Mouse (Mus musculus): ENCODE measurements around the gene Mrgprg.

The Mrgprg gene

GRCm38 (mm10) chr7:143755357-143756124 lies 11.3 kb downstream of the Mrgprg start:
- DNase-seq (ENCODE audit: low spot score in 2 of 2), result no peak

DNA sequence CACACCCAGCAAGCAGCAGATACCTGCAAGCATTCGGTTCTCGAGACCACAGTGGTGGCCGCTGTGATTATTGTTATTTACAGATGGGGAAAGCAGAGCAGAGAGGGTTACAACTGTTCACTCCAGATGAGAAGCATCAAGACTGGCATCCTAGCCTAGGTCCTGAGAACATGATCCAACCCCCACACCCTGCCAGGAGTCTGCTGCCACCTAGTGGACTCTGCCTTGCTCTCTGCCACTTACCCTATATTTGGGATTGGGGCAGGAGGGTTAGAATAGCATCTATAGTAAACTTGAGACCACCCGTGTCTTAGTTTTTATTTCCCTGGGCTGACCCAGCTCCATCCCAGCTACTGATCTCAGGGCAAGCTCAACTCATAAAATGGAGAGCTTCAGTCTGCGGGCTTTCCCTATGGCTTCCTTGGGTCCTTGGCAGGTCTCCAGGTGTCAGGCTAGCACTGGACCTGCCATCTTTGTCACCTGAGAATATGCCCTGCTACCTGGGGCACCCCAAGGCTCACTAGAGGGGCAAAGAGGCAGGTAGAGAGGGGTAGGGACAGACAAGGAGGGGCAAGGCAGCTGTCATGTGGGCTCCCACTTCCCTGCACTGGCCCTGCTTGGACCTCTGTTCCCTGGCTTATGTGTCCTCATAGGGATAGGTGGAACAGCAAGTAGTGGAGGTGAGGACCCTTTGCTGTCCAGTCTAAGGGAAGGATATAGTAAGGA lies 12.6 kb downstream of the Mrgprg start:
- no peak for DNase-seq (ENCODE audit: low spot score in 2 of 2)

- no peak for DNase-seq (ENCODE audit: low spot score in 2 of 2)
Measured at GRCm38 (mm10) chr7:143752606-143753005, 14.2 kb downstream of the Mrgprg start.

GRCm38 (mm10) chr7:143752056-143752455 lies 14.7 kb downstream of the Mrgprg start:
- no peak for DNase-seq (ENCODE audit: low spot score in 2 of 2)

DNA sequence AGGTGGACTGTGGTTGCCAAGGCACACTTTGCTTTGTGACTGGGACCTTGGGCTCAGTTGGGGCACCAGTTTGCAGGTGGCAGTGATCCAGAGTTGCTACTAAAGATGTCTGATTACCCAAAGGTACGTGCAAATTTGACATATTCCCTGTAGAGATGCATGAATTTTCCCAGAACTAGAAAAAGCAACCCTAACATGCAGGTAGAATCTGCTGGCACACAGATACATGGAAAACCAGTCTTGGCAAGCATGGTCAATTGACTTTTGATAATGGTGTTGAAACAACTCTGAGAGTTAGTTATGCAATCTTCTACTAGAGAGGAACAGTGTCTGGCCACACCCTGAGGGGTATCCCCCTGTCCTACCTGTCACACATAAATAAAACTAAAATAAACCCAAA lies 15.4 kb downstream of the Mrgprg start:
- DNase-seq (ENCODE audit: low spot score in 2 of 2), result no peak

GRCm38 (mm10) chr7:143749045-143749444 lies 17.7 kb downstream of the Mrgprg start:
- DNase-seq (ENCODE audit: low spot score in 2 of 2), result no peak

DNA sequence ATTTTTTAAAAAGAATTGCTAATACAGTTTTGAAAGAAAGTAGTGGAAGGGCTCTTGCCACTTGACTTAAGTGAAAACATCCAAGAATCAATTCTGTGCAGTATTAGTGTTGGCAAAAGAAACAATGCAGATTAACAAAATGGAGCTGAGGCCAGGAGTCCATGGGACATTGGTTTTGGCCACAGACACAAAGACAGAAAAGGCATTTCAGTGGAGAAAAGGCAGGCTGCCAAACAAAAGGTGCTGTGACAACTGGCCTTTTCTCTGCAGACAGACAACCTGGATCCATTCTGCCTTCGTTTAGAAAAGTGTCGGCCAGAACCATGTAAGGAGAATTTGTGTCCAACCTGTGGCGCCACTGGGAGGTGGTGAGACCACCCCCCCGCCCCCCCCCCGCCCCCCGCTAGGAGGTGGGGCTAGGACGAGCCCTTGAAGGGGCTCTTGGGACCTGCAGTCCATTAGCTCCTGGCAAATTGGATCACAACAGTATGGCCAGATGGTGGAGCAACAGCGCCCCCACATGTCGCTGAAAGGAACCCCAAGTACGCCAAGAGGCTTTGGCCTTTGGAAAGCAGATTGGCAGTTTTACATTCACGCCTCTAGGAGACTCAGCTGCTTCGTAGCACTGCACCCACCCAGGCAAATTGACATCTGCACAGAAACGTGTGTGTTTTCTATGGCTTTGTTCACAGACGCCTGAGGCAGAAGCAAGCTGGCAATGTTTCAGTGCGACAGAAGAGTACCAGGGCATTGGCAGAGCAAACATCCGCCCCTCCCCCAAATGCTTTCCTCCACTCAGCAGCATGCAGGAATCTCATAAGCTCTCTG lies 18.5 kb downstream of the Mrgprg start:
- DNase-seq (ENCODE audit: low spot score in 2 of 2), result peak; percentile 85 to 89

DNA sequence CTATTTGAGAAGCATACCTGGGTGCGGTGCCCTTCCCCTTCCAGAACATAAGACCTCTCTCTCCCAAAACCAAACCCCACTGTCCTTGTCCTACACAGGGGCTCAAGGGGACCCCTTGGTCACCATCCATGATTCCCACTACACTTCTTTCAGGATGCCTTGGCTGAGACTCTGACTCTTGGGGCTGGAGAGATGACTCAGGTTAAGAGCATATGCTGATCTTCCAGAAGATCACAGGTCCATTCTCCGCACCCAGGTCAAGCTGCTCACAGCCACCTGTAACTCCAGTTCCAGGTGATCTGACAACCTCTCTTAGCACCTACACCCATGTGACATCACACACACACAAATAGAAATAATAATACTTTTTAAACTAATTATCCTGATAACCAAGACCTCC lies 26.1 kb downstream of the Mrgprg start:
- DNase-seq (ENCODE audit: low spot score in 2 of 2), result no peak

DNA sequence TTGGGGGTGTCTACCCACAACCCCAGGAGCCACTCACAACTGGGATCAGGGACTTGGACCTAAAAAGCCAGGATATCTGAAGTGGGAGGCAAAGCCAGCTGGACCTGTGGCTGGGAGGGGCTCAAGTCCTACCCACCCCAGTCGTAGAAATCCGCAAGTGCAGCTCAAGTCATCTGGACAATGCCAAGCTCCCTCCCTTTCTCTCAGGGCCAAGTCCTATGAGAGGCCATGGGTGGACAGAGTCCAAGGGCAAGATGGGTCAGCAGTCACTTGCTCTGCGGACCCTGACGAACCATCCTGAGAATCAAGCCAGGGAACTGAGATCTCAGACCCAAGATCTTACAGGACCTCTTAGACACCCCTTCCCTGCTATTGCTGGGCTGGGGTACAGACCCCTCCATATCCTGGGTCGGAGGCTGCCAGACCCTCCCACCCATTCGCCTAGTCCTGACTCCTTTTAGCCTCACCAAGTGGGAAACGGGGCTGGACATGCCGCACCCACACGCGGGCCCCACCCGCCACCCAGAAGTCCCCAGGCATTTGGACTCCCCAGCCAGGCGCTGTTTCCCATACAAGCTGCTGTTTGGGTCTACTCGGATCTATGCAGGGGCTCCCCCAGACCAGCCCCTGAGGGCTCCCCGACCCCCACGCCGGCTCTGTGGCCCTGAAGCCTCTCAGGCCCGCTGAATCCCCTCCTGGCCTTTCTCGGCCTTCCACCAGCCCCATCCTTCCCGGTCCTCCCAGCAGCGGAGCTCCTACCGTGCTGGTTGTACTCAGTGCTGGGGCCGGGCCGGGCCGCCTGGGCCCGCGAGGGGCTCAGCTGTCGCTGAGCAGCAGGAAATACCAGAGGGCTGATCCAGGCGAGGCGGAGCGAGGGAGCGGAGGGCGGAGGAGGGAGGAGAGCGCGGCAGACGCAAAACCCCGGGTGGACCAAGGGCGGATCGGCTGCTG lies 27.0 kb downstream of the Mrgprg start:
- DNase-seq (ENCODE audit: low spot score in 2 of 2), result peak; percentile 54 to 55

DNA sequence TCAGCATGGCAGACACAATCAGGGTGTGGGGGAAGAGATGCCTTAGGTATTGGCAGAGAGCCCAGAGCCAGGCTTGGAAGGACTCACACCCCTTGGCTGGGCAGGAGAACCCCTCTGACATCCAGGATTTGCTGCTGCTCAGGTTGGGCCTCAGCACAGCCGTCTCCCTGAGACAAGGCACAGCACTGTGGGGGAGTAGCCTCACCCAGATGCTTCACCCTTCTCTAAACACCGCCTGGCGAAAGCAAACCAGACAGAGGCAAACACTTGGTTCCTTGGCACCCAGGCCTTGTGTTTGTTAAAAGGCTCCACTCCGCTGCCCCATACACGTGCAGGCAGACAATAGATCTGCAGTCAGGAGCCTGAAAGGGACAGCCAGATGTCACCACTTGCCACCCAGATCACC lies 28.2 kb downstream of the Mrgprg start:
- no peak for DNase-seq (ENCODE audit: low spot score in 2 of 2)

GRCm38 (mm10) chr7:143738194-143738593 lies 28.6 kb downstream of the Mrgprg start:
- no peak for DNase-seq (ENCODE audit: low spot score in 2 of 2)

DNA sequence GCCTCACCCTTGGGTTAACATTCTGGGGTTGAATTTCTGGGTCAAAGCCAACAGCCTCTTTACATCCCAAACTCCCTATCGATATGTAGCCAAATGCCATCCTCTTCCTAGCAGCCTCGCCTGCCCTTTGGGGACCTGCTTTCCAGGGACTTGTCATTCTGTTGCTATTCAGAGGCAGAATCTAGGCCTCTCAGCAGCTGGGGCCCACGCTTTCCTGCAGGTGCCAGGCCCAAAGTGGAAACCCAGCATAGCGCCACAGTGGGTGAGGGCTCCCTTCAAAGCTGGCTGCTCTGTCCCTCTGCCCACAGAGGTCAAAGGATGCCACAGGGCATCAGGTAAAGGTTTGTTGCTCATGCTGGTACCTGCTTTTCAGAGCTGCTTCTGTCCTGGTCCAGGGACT lies 33.0 kb downstream of the Mrgprg start:
- DNase-seq (ENCODE audit: low spot score in 2 of 2), result no peak

GRCm38 (mm10) chr7:143729886-143730285 lies 36.9 kb downstream of the Mrgprg start:
- DNase-seq (ENCODE audit: low spot score in 2 of 2), result no peak

GRCm38 (mm10) chr7:143726396-143726795 lies 40.4 kb downstream of the Mrgprg start:
- no peak for DNase-seq (ENCODE audit: low spot score in 2 of 2)

GRCm38 (mm10) chr7:143723841-143724240 lies 43.0 kb downstream of the Mrgprg start:
- DNase-seq (ENCODE audit: low spot score in 2 of 2), result no peak

DNA sequence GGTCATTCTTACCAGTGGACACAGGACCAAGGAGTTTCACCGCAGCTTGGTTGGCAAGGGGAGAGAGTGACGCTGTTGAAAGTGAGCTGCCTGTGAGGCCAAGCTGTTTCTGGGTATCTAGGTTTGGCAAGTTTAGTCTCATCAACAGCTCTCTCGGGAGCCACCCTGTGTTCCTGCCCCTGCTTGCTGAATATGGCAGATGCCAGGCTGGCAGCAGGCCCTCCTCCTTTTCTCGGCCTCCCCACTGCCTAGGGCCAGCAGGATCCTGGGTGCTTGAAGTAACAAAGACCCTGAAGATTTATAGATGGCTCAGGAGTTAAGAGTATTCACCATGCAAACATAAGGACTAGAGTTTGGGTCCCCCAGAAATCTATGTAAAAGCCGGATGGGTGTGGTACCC lies 44.1 kb downstream of the Mrgprg start:
- DNase-seq (ENCODE audit: low spot score in 2 of 2), result no peak

DNA sequence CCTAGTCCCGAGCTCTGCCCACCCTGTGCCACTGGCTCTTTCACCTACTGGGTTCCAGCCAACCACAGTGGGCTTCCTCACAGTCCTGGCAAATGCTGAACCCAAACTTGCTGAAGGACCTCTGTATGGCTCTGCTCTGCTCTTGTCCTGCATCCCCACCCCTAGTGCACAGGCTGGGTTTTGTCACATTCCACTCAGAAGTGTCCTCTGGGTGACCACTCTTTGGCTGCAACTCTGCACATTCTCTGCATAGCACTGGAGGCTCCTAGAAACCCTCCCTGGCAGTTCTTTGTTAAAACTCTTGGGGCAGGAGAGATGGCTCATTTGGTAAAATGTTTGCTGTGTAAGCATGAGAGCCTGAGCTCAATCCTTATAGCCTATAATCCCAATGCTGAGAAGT lies 49.0 kb downstream of the Mrgprg start:
- no peak for DNase-seq (ENCODE audit: low spot score in 2 of 2)

All from frontal cortex, postnatal 25 days (tissue).